Mouse (Mus musculus): Measurements from ENCODE around the gene Rhoh. TPM values are rescaled to one million over a fixed set of nuclear protein-coding genes. Genes with fewer than 3 reads are reported as not detected.
A peak's percentile ranks its signal among the peaks of the same experiment; 100 is the strongest.

Gene Rhoh
- polyA plus RNA-seq, 1 experiment from 2014 or later: 0.39 TPM

- peak; percentile 84; the same call in 1 of the 2 replicates for ATAC-seq (ENCODE audit: low read depth)
These were observed 77.1 kb downstream of the Rhoh start for GRCm38 (mm10) chr5:65937998-65938715.

GRCm38 (mm10) chr5:65941145-65941544 is 80.1 kb downstream of the Rhoh start:
- Histone ChIP-seq H3K4me3 (ENCODE audit: low read depth, low read length) (no peak overlapping the region), H3K36me3 (ENCODE audit: control insufficient read depth, insufficient read depth, low read length) (no peaks in the 10 kb centered on the region), H3K9me3 (ENCODE audit: control insufficient read depth, low read length) (no peaks in the 10 kb centered on the region), H3K4me2 (ENCODE audit: low read depth, low read length) (no peak overlapping the region), H3K27ac (ENCODE audit: low read depth, low read length) (no peak overlapping the region), H3K4me1 (ENCODE audit: control insufficient read depth, insufficient read depth, low read length) (no peaks in the 10 kb centered on the region), H3K27me3 (ENCODE audit: control insufficient read depth, insufficient read depth, low read length) (no peaks in the 10 kb centered on the region), H3K9ac (replicated peaks; ENCODE audit: low read depth, low read length) (no peak overlapping the region)
- ATAC-seq (ENCODE audit: low read depth): no peak
- whole genome bisulfite sequencing: 76% methylated on average over 4 of the region's 4 CpGs

More at GRCm38 (mm10) chr5:65937998-65938715, 77.1 kb downstream of the Rhoh start:
- H3K27ac ChIP-seq (ENCODE audit: low read depth, low read length): no peak overlapping the region
- H3K4me3 ChIP-seq (ENCODE audit: low read depth, low read length): no peak overlapping the region
- H3K4me1 ChIP-seq (ENCODE audit: control insufficient read depth, insufficient read depth, low read length): no peaks in the 10 kb centered on the region
- no peaks in the 10 kb centered on the region for H3K9me3 ChIP-seq (ENCODE audit: control insufficient read depth, low read length)
- H3K36me3 ChIP-seq (ENCODE audit: control insufficient read depth, insufficient read depth, low read length): no peaks in the 10 kb centered on the region
- H3K4me2 ChIP-seq (ENCODE audit: low read depth, low read length): no peak overlapping the region
- no peak overlapping the region for H3K9ac ChIP-seq (replicated peaks; ENCODE audit: low read depth, low read length)
- H3K27me3 ChIP-seq (ENCODE audit: control insufficient read depth, insufficient read depth, low read length): no peaks in the 10 kb centered on the region
- 59% methylated on average over 9 of the region's 9 CpGs for WGBS

Other genes with a start within 250 kb of the Rhoh start
- 60.6 and 69.2 TPM in 2 replicates for gene Pds5a, start 162.9 kb upstream of the Rhoh start, polyA plus RNA-seq (2014; fragmentation: Nextera tagmentation; extraction: Ambion mirVana)
- gene N4bp2, start 97.7 kb upstream of the Rhoh start, polyA plus RNA-seq (2014; fragmentation: Nextera tagmentation; extraction: Ambion mirVana): 23.7 and 29.0 TPM in 2 replicates
- not detected in 2 replicates for gene Chrna9, start 73.7 kb downstream of the Rhoh start, polyA plus RNA-seq (2014; fragmentation: Nextera tagmentation; extraction: Ambion mirVana)
- gene 9130230L23Rik, start 143.1 kb downstream of the Rhoh start, polyA plus RNA-seq (2014; fragmentation: Nextera tagmentation; extraction: Ambion mirVana): not detected in 2 replicates

Data from neural tube, embryonic 14.5 days (tissue).